Mouse (Mus musculus) lung, adult 2 months (tissue): ENCODE measurements around the gene C3ar1.

Experiments used
- CTCF ChIP-seq: fragments of 200-500 bp; IDR thresholded peaks from 2 replicates; pipeline ENCODE4 v1.5.1; 2011; ENCODE audit warnings: mild to moderate bottlenecking, low read length, control low read depth; ENCODE audit not compliant: insufficient read depth
- POLR2A ChIP-seq: fragments of 200-500 bp; IDR thresholded peaks from 2 replicates; pipeline ENCODE4 v1.6.1; 2011; ENCODE audit warnings: low read depth, mild to moderate bottlenecking, control low read depth, low read length, borderline replicate concordance; ENCODE audit errors: extremely low read depth

DNA sequence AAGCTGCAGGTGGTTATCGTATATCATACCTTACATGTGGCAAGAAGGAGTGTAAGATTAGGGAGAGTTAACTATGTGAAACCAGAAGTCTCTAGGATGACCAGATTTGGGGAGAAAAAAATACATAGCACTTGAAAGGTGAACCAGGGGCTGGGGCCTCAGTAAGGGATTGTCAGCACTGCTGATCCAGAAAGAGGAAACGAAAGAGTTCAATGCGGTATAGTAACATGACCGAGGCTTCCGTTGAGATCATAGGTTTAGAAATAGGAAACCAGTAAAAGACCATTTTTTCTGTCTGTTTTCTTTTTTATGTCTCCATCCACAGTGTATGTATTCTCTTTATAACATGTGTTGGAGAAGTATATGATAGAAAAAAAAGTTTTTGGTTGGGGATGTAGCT is 16.8 kb upstream of the C3ar1 start:
- TF ChIP-seq CTCF, result no peak
- TF ChIP-seq POLR2A, result no peak
